Mouse (Mus musculus): Measurements from ENCODE around the gene Sidt1. TPM values are rescaled to one million over a fixed set of nuclear protein-coding genes. Genes with fewer than 3 reads are reported as not detected.

Gene Sidt1
- polyA plus RNA-seq, 1 experiment from 2014 or later, result 0.42 TPM

- no peak overlapping the region for H3K4me2 ChIP-seq (ENCODE audit: low read depth, low read length)
- peaks cover 2% of the 10 kb centered on the region for H3K4me1 ChIP-seq (ENCODE audit: control insufficient read depth, insufficient read depth, low read length)
- H3K27me3 ChIP-seq (ENCODE audit: control insufficient read depth, insufficient read depth, low read length), result peaks cover under 1% of the 10 kb centered on the region; the same call in 1 of the 2 replicates
- whole genome bisulfite sequencing, result 45% methylated on average over 4 of the region's 4 CpGs
- H3K9ac ChIP-seq (replicated peaks; ENCODE audit: low read length), result no peak overlapping the region
- no peaks in the 10 kb centered on the region; the same call in 1 of the 2 replicates for H3K9me3 ChIP-seq (replicated peaks; ENCODE audit: control insufficient read depth, low read length)
- no peak overlapping the region for H3K4me3 ChIP-seq (ENCODE audit: low read depth, low read length)
- no peak for DNase-seq (ENCODE audit: low spot score)
- H3K36me3 ChIP-seq (replicated peaks; ENCODE audit: control insufficient read depth, insufficient read depth, low read depth, low read length), result no peaks in the 10 kb centered on the region
- no peak overlapping the region for H3K27ac ChIP-seq (replicated peaks; ENCODE audit: low read depth, low read length)
- ATAC-seq (replicated peaks; ENCODE audit: insufficient number of reproducible peaks, low FRiP score, low TSS enrichment, low read depth), result no peak
Measured at GRCm38 (mm10) chr16:44328644-44329043, 4.4 kb downstream of the Sidt1 start.

GRCm38 (mm10) chr16:44320232-44320631, 12.8 kb downstream of the Sidt1 start:
- Histone ChIP-seq H3K4me2 (ENCODE audit: low read depth, low read length) (no peak overlapping the region), H3K4me1 (ENCODE audit: control insufficient read depth, insufficient read depth, low read length) (no peaks in the 10 kb centered on the region), H3K27me3 (ENCODE audit: control insufficient read depth, insufficient read depth, low read length) (no peaks in the 10 kb centered on the region), H3K9ac (replicated peaks; ENCODE audit: low read length) (no peak overlapping the region), H3K27ac (replicated peaks; ENCODE audit: low read depth, low read length) (no peak overlapping the region), H3K9me3 (replicated peaks; ENCODE audit: control insufficient read depth, low read length) (no peaks in the 10 kb centered on the region), H3K4me3 (ENCODE audit: low read depth, low read length) (no peak overlapping the region), H3K36me3 (replicated peaks; ENCODE audit: control insufficient read depth, insufficient read depth, low read depth, low read length) (no peaks in the 10 kb centered on the region)
- 80% methylated on average over 3 of the region's 3 CpGs for WGBS
- ATAC-seq (replicated peaks; ENCODE audit: insufficient number of reproducible peaks, low FRiP score, low TSS enrichment, low read depth) (no peak), DNase-seq (ENCODE audit: low spot score) (no peak)

DNA sequence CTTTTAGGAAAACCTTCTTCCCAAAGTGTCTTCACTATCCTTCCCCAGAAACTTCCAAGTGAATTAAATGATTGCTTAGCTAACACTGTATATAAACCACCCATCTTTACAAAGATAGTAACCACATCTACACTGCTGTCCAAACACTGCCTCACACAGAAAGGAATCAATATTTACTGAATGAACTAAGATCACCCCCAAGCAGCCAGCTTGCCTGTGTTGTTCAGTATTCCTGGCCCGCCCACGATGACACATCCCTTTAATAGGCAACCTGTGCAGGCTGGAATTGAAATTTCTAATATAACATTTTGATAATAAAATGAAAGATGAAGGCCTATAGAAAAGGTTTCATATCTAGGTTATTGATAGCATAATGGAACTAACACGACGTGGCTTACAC, 16.6 kb downstream of the Sidt1 start:
- 90% methylated on average over 4 of the region's 4 CpGs for WGBS
- no peak for DNase-seq (ENCODE audit: low spot score)

DNA sequence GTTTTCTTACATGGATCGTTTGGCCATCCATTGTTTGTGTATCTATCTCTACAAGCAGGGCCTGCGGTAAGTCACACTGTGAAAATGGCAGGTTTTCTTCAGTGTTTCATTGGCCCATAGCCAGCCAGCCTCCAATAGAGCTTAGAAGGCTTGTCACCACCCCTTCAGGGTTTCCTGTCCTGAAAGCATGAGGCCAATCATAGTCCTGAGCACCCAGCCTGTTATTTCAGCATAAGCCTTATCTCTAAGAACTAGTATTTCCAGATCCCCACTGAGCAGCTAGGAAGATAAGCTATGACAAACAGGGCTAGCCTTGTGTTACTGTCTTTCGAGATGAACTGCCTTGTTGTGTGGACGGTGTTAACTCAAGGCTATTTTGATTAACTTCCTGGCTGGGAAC, 19.6 kb downstream of the Sidt1 start:
- 80% methylated on average over 4 of the region's 4 CpGs for WGBS
- H3K27ac ChIP-seq (replicated peaks; ENCODE audit: low read depth, low read length), result no peak overlapping the region
- no peak overlapping the region for H3K9ac ChIP-seq (replicated peaks; ENCODE audit: low read length)
- H3K4me2 ChIP-seq (ENCODE audit: low read depth, low read length), result no peak overlapping the region
- no peak overlapping the region for H3K4me3 ChIP-seq (ENCODE audit: low read depth, low read length)
- ATAC-seq (replicated peaks; ENCODE audit: insufficient number of reproducible peaks, low FRiP score, low TSS enrichment, low read depth), result no peak
- H3K36me3 ChIP-seq (replicated peaks; ENCODE audit: control insufficient read depth, insufficient read depth, low read depth, low read length), result no peaks in the 10 kb centered on the region
- H3K4me1 ChIP-seq (ENCODE audit: control insufficient read depth, insufficient read depth, low read length), result no peaks in the 10 kb centered on the region
- DNase-seq (ENCODE audit: low spot score), result no peak
- no peaks in the 10 kb centered on the region for H3K27me3 ChIP-seq (ENCODE audit: control insufficient read depth, insufficient read depth, low read length)
- H3K9me3 ChIP-seq (replicated peaks; ENCODE audit: control insufficient read depth, low read length), result no peaks in the 10 kb centered on the region

More for the DNA sequence above, 16.6 kb downstream of the Sidt1 start:
- Histone ChIP-seq H3K27me3 (ENCODE audit: control insufficient read depth, insufficient read depth, low read length) (no peaks in the 10 kb centered on the region), H3K9me3 (replicated peaks; ENCODE audit: control insufficient read depth, low read length) (no peaks in the 10 kb centered on the region), H3K9ac (replicated peaks; ENCODE audit: low read length) (no peak overlapping the region), H3K27ac (replicated peaks; ENCODE audit: low read depth, low read length) (no peak overlapping the region), H3K4me2 (ENCODE audit: low read depth, low read length) (no peak overlapping the region), H3K4me1 (ENCODE audit: control insufficient read depth, insufficient read depth, low read length) (no peaks in the 10 kb centered on the region), H3K4me3 (ENCODE audit: low read depth, low read length) (no peak overlapping the region), H3K36me3 (replicated peaks; ENCODE audit: control insufficient read depth, insufficient read depth, low read depth, low read length) (no peaks in the 10 kb centered on the region)
- no peak for ATAC-seq (replicated peaks; ENCODE audit: insufficient number of reproducible peaks, low FRiP score, low TSS enrichment, low read depth)

GRCm38 (mm10) chr16:44305606-44306005, 27.4 kb downstream of the Sidt1 start:
- 63% methylated on average over 3 of the region's 3 CpGs for WGBS
- no peak for ATAC-seq (replicated peaks; ENCODE audit: insufficient number of reproducible peaks, low FRiP score, low TSS enrichment, low read depth)

DNA sequence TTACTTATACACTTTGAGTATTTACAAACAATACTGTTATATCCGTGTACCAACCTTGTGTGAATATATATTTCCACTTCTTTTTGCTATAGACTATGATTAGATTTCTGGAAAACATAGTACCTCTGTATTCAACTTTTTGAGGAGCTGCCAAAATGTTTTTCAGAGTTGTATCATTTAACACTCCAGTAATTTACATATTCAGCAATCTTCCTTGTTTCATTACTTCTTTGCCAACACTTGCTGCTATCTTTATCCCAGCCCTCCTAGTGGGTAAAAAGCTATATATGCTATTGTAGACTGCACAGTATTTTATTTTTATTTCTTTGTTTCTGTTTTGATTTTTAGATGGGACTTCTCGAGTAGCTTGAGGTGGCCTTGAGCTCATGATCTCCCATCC, 29.2 kb downstream of the Sidt1 start:
- DNase-seq (ENCODE audit: low spot score) (no peak), ATAC-seq (replicated peaks; ENCODE audit: insufficient number of reproducible peaks, low FRiP score, low TSS enrichment, low read depth) (no peak)
- Histone ChIP-seq H3K4me3 (ENCODE audit: low read depth, low read length) (no peak overlapping the region), H3K4me1 (ENCODE audit: control insufficient read depth, insufficient read depth, low read length) (no peaks in the 10 kb centered on the region), H3K27ac (replicated peaks; ENCODE audit: low read depth, low read length) (no peak overlapping the region), H3K4me2 (ENCODE audit: low read depth, low read length) (no peak overlapping the region), H3K27me3 (ENCODE audit: control insufficient read depth, insufficient read depth, low read length) (no peaks in the 10 kb centered on the region), H3K36me3 (replicated peaks; ENCODE audit: control insufficient read depth, insufficient read depth, low read depth, low read length) (no peaks in the 10 kb centered on the region), H3K9me3 (replicated peaks; ENCODE audit: control insufficient read depth, low read length) (no peaks in the 10 kb centered on the region), H3K9ac (replicated peaks; ENCODE audit: low read length) (no peak overlapping the region)
- WGBS, result 65% methylated on average over 2 of the region's 2 CpGs

More at GRCm38 (mm10) chr16:44305606-44306005, 27.4 kb downstream of the Sidt1 start:
- H3K9me3 ChIP-seq (replicated peaks; ENCODE audit: control insufficient read depth, low read length), result no peaks in the 10 kb centered on the region
- no peak overlapping the region for H3K4me2 ChIP-seq (ENCODE audit: low read depth, low read length)
- H3K27ac ChIP-seq (replicated peaks; ENCODE audit: low read depth, low read length), result no peak overlapping the region
- no peaks in the 10 kb centered on the region for H3K27me3 ChIP-seq (ENCODE audit: control insufficient read depth, insufficient read depth, low read length)
- no peak overlapping the region for H3K4me3 ChIP-seq (ENCODE audit: low read depth, low read length)
- no peak overlapping the region for H3K9ac ChIP-seq (replicated peaks; ENCODE audit: low read length)
- no peaks in the 10 kb centered on the region for H3K36me3 ChIP-seq (replicated peaks; ENCODE audit: control insufficient read depth, insufficient read depth, low read depth, low read length)
- no peak for DNase-seq (ENCODE audit: low spot score)
- no peaks in the 10 kb centered on the region for H3K4me1 ChIP-seq (ENCODE audit: control insufficient read depth, insufficient read depth, low read length)

- WGBS, result 58% methylated on average over 10 of the region's 10 CpGs
- Histone ChIP-seq H3K4me3 (ENCODE audit: low read depth, low read length) (no peak overlapping the region), H3K36me3 (replicated peaks; ENCODE audit: control insufficient read depth, insufficient read depth, low read depth, low read length) (no peaks in the 10 kb centered on the region), H3K4me2 (ENCODE audit: low read depth, low read length) (no peak overlapping the region), H3K27ac (replicated peaks; ENCODE audit: low read depth, low read length) (no peak overlapping the region), H3K9me3 (replicated peaks; ENCODE audit: control insufficient read depth, low read length) (no peaks in the 10 kb centered on the region), H3K4me1 (ENCODE audit: control insufficient read depth, insufficient read depth, low read length) (no peaks in the 10 kb centered on the region), H3K27me3 (ENCODE audit: control insufficient read depth, insufficient read depth, low read length) (no peaks in the 10 kb centered on the region), H3K9ac (replicated peaks; ENCODE audit: low read length) (no peak overlapping the region)
- ATAC-seq (replicated peaks; ENCODE audit: insufficient number of reproducible peaks, low FRiP score, low TSS enrichment, low read depth) (no peak), DNase-seq (ENCODE audit: low spot score) (no peak)
Measured at GRCm38 (mm10) chr16:44302126-44302892, 30.7 kb downstream of the Sidt1 start.

DNA sequence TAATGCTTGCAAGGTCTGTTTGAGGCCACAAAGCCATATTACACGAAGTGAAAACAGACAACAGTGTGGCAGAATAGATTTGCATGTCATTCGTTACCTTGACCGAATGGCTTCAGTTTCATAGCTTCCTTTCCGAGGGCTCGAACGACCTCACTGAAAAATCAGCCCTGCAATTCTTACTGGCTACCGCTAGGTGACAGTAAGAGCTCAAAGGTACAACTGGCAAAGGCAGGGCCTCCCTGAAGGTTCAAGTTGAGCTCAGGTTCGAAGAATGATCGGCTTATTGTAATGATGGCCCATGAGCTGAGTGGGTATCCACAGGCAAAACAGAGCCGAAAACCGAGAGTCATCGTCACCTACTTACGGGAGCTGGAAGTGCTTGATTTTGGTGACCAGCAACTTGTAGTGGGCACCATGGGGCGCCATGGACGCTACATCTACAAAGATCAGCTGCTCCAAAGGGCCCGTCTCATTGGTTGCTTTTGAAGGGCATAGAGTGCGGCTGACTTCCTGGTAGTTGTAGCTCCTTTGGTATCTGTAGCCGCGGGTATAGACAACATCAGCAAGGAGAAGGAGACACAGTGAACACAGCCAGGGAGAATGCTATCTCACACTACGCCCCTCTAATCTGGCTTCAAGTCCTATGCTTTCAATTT, 33.4 kb downstream of the Sidt1 start:
- no peak overlapping the region for H3K4me3 ChIP-seq (ENCODE audit: low read depth, low read length)
- no peaks in the 10 kb centered on the region for H3K36me3 ChIP-seq (replicated peaks; ENCODE audit: control insufficient read depth, insufficient read depth, low read depth, low read length)
- WGBS, result 77% methylated on average over 20 of the region's 20 CpGs
- no peak overlapping the region for H3K4me2 ChIP-seq (ENCODE audit: low read depth, low read length)
- no peak overlapping the region for H3K9ac ChIP-seq (replicated peaks; ENCODE audit: low read length)
- H3K4me1 ChIP-seq (ENCODE audit: control insufficient read depth, insufficient read depth, low read length), result no peaks in the 10 kb centered on the region
- ATAC-seq (replicated peaks; ENCODE audit: insufficient number of reproducible peaks, low FRiP score, low TSS enrichment, low read depth) (no peak), DNase-seq (ENCODE audit: low spot score) (peak; percentile 42)
- H3K27ac ChIP-seq (replicated peaks; ENCODE audit: low read depth, low read length), result no peak overlapping the region
- no peaks in the 10 kb centered on the region for H3K9me3 ChIP-seq (replicated peaks; ENCODE audit: control insufficient read depth, low read length)
- no peaks in the 10 kb centered on the region for H3K27me3 ChIP-seq (ENCODE audit: control insufficient read depth, insufficient read depth, low read length)

Measured in embryonic facial prominence, embryonic 11.5 days (tissue).